Mouse (Mus musculus) kidney, embryonic 16.5 days (tissue): Measurements from ENCODE around the gene Dynlrb1. TPM values are rescaled to one million over a fixed set of nuclear protein-coding genes. Genes with fewer than 3 reads are reported as not detected.
A peak's percentile ranks its signal among the peaks of the same experiment; 100 is the strongest.

Source experiments
- ATAC-seq: fragments of 200-750 bp; cut with Nextera tagmentation; 2 replicates; pipeline ENCODE4 v1.8.0; 2017; ENCODE audit warnings: moderate TSS enrichment; ENCODE audit not compliant: low FRiP score, low TSS enrichment
- H3K27ac ChIP-seq: fragments of 300-500 bp; sonication (generic); 2 replicates; pipeline ENCODE4 v1.5.1; 2014; ENCODE audit warnings: low read length
- H3K27me3 ChIP-seq: fragments of 300-500 bp; sonication (generic); 2 replicates; pipeline ENCODE4 v1.6.1; 2014; ENCODE audit warnings: low read length, control low read depth, mixed read lengths; ENCODE audit not compliant: insufficient read depth
- H3K36me3 ChIP-seq: fragments of 300-500 bp; sonication (generic); 2 replicates; pipeline ENCODE4 v1.6.1; 2014; ENCODE audit warnings: low read length, control low read depth, mixed read lengths; ENCODE audit not compliant: insufficient read depth
- H3K4me1 ChIP-seq: fragments of 300-500 bp; sonication (generic); 2 replicates; pipeline ENCODE4 v1.6.1; 2014; ENCODE audit warnings: low read length, control low read depth, mixed read lengths; ENCODE audit not compliant: insufficient read depth
- H3K4me2 ChIP-seq: fragments of 300-500 bp; sonication (generic); replicated peaks from 2 replicates; pipeline ENCODE4 v1.6.1; 2014; ENCODE audit warnings: low read depth, low read length
- H3K4me3 ChIP-seq: fragments of 300-500 bp; sonication (generic); 2 replicates; pipeline ENCODE4 v1.5.1; 2014; ENCODE audit warnings: mild to moderate bottlenecking, low read length
- H3K9ac ChIP-seq: fragments of 300-500 bp; sonication (generic); replicated peaks from 2 replicates; pipeline ENCODE4 v1.6.1; 2014; ENCODE audit warnings: low read length
- H3K9me3 ChIP-seq: fragments of 300-500 bp; sonication (generic); 2 replicates; pipeline ENCODE4 v1.6.1; 2016; ENCODE audit warnings: low read length, control low read depth
- WGBS: fragments of 180-500 bp; shearing (Covaris S2); extraction: QIAGEN DNeasy Blood & Tissue Kit; methylation state at CpG from one replicate; pipeline ENCODE4 v1.1.7; 2014; 5-methylcytosine and 5-hydroxymethylcytosine counted together
- polyA plus RNA-seq: library from polyadenylated mRNA; unstranded; fragments of >200 nt; fragmentation: Nextera tagmentation; extraction: Ambion mirVana; gene quantifications from 2 replicates; pipeline ENCODE4 v1.2.1, GENCODE M21; 2015

Gene Dynlrb1
- 391 and 404 TPM in 2 replicates for polyA plus RNA-seq

GRCm38 (mm10) chr2:155236362-155236992 lies at the start of gene Dynlrb1:
Gene Dynlrb1, plus strand, starts transcription at chr2:155236533.
- WGBS, result under 1% methylated on average over 50 of the region's 50 CpGs
- Histone ChIP-seq H3K36me3 (no peaks in the 10 kb centered on the region), H3K4me3 (peak within 1 kb of the TSS; percentile 95), H3K4me1 (peaks cover 13% of the 10 kb centered on the region), H3K27me3 (no peaks in the 10 kb centered on the region), H3K9ac (peak within 1 kb of the TSS; percentile 96), H3K9me3 (no peaks in the 10 kb centered on the region), H3K4me2 (peak within 1 kb of the TSS; percentile 93), H3K27ac (peak within 1 kb of the TSS; percentile 94)
- peak; percentile 100 for ATAC-seq

DNA sequence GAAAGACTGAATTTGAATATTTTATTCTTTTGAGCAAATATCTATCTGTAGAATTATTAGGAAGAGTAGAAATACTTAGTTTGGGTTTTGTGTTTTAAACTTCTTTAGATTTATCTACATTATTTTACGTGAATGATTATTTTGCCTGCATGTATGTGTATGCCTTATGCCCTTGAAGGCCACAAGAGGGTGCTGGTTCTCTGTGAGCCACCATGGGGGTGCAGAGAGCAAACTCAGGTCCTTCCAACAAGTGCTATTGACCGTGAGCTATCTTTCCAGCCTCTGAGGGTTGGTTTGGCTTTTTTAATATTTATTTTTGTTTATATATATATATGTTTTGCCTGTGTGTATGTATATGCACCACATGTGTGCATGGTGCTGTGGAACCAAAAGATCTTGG lies 28.9 kb upstream of the Dynlrb1 start:
- Histone ChIP-seq H3K4me1 (no peaks in the 10 kb centered on the region), H3K36me3 (peaks cover 41% of the 10 kb centered on the region), H3K9ac (no peak overlapping the region), H3K4me2 (no peak overlapping the region), H3K9me3 (no peaks in the 10 kb centered on the region), H3K4me3 (no peak overlapping the region), H3K27me3 (no peaks in the 10 kb centered on the region), H3K27ac (no peak overlapping the region)
- WGBS, result 85% methylated on average over 2 of the region's 2 CpGs
- no peak for ATAC-seq

GRCm38 (mm10) chr2:155223145-155223544 lies 13.2 kb upstream of the Dynlrb1 start:
- peaks cover 59% of the 10 kb centered on the region for H3K36me3 ChIP-seq
- no peak overlapping the region for H3K4me3 ChIP-seq
- H3K27ac ChIP-seq, result no peak overlapping the region
- WGBS, result 85% methylated on average over 2 of the region's 2 CpGs
- H3K4me2 ChIP-seq, result no peak overlapping the region
- ATAC-seq, result no peak
- H3K27me3 ChIP-seq, result no peaks in the 10 kb centered on the region
- H3K9ac ChIP-seq, result no peak overlapping the region
- H3K9me3 ChIP-seq, result no peaks in the 10 kb centered on the region
- H3K4me1 ChIP-seq, result no peaks in the 10 kb centered on the region

- Histone ChIP-seq H3K4me1 (no peaks in the 10 kb centered on the region), H3K4me2 (no peak overlapping the region), H3K9me3 (no peaks in the 10 kb centered on the region), H3K4me3 (no peak overlapping the region), H3K36me3 (peaks cover 51% of the 10 kb centered on the region), H3K9ac (no peak overlapping the region), H3K27me3 (no peaks in the 10 kb centered on the region), H3K27ac (no peak overlapping the region)
- whole genome bisulfite sequencing, result 89% methylated on average over 7 of the region's 7 CpGs
- ATAC-seq, result no peak
These were observed 11.6 kb upstream of the Dynlrb1 start for GRCm38 (mm10) chr2:155224721-155225120.

DNA sequence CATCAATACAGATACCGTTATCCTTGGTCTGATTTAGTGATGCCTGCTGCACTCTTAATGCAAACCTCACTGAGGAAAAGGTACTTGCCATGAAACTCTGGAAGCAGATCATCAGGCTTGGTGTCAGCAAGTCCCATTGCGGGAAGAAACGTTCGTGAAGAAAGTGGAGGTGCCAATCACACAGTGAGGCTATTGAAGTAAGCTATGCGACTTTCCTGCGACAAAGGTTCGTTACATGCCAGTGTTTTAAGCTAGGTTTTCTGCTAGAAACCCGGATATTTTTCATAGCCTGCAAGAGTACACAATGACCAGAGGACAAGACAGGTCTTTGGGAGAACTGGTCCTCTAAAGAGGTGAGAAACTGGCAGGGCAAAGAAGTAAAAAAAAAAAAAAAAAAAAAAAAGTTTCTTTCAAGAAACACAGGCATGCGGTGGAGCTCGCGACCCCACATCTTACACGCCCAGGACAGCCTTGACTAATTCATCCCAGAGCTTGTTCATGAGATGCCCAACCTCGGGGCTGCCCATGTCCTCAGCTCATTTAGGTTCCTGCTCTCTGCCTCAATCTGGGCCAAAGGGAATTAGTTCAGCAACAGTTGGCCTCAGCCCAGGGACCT lies 479 bp upstream of the Dynlrb1 start:
- peak; percentile 90 for ATAC-seq
- Histone ChIP-seq H3K4me3 (peak overlapping the region; percentile 95), H3K27me3 (no peaks in the 10 kb centered on the region), H3K9ac (peak overlapping the region; percentile 96), H3K4me2 (peak overlapping the region; percentile 65), H3K9me3 (no peaks in the 10 kb centered on the region), H3K27ac (peak overlapping the region; percentile 94), H3K36me3 (no peaks in the 10 kb centered on the region), H3K4me1 (peaks cover 13% of the 10 kb centered on the region)
- 3% methylated on average over 13 of the region's 13 CpGs for WGBS

DNA sequence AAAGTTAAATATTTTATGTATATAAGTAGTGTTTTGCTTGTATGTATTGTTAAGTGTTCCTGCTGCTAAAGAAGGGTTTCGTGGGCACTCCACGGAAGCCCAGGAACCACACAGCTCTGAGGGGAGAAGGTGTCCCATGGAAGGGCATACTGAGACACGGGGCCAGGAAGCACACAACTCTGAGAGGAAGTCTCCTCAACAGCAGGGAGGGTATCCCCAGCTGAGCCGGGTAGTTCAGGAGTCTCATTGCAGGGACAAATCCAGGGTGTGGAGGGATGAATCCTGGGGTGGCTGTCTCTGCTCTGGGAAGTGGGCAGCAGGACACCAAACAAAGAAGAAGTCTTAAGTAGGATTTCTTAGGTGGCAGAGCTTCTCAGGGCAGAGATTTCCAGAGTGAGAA lies 943 bp downstream of the Dynlrb1 start:
- 0 out of 2 replicates have a peak overlapping the region, but pooled peaks have one; percentile 94 for H3K27ac ChIP-seq
- ATAC-seq, result no peak
- peak overlapping the region; percentile 95 for H3K4me3 ChIP-seq
- H3K9me3 ChIP-seq, result no peaks in the 10 kb centered on the region
- peaks cover 13% of the 10 kb centered on the region for H3K4me1 ChIP-seq
- H3K27me3 ChIP-seq, result no peaks in the 10 kb centered on the region
- H3K4me2 ChIP-seq, result peak overlapping the region; percentile 93
- peaks cover under 1% of the 10 kb centered on the region; the same call in 1 of the 2 replicates for H3K36me3 ChIP-seq
- 15% methylated on average over 4 of the region's 4 CpGs for WGBS
- H3K9ac ChIP-seq, result peak overlapping the region; percentile 96

DNA sequence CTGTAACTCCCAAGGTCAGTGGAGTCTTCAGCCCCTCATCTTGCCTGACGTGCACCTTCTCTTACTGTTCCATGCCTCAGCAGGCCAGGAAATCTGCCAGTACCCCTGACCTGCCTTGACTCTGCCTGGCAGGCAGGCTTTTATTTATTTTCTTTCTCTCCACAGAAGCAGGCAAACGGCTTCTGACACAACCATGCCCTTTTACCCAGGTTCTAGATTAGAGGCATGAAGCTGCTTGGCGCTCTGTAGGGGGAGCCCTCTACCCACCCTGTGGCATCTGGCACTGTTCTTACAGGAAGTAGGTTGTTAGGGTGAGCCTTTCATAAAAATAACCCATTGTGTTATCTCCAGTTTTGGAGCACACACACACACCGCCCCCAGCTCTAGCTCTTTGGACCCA lies 4.6 kb downstream of the Dynlrb1 start:
- 65% methylated on average over 4 of the region's 4 CpGs for WGBS

DNA sequence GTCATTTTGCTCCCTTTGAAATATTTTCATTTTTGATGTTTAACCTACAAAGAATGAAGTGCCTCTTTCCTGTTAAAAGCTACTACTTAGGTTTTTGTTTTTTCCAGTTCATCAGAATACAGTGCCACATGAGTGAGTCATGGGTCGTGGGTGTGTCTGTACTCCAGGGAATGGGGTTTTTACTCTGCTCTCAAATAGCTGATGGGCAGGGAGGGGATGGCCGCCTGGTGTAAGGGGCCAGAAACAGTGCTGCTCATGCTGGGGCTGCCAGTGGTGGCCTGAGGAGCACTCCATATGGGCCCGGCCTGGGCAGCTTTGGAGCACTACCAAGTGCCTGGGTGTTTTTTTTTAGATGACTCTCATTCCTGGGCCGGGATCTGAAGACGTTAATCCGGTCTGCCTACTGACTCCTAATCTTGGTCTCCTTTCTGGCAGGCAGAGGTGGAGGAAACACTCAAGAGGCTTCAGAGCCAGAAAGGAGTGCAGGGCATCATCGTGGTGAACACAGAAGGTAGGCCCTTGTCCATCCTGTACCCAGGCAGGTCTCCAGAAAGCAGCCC lies 6.0 kb downstream of the Dynlrb1 start:
- Histone ChIP-seq H3K4me2 (no peak overlapping the region), H3K9ac (no peak overlapping the region), H3K4me3 (no peak overlapping the region), H3K9me3 (no peaks in the 10 kb centered on the region), H3K36me3 (peaks cover 46% of the 10 kb centered on the region), H3K27ac (no peak overlapping the region), H3K27me3 (no peaks in the 10 kb centered on the region), H3K4me1 (peaks cover 11% of the 10 kb centered on the region)
- 86% methylated on average over 7 of the region's 7 CpGs for WGBS
- ATAC-seq, result no peak

More for the DNA sequence above, 4.6 kb downstream of the Dynlrb1 start:
- no peaks in the 10 kb centered on the region for H3K9me3 ChIP-seq
- peaks cover 13% of the 10 kb centered on the region for H3K4me1 ChIP-seq
- ATAC-seq, result no peak
- no peak overlapping the region for H3K4me2 ChIP-seq
- no peak overlapping the region for H3K4me3 ChIP-seq
- no peaks in the 10 kb centered on the region for H3K27me3 ChIP-seq
- no peak overlapping the region for H3K27ac ChIP-seq
- H3K9ac ChIP-seq, result no peak overlapping the region
- peaks cover 35% of the 10 kb centered on the region for H3K36me3 ChIP-seq

DNA sequence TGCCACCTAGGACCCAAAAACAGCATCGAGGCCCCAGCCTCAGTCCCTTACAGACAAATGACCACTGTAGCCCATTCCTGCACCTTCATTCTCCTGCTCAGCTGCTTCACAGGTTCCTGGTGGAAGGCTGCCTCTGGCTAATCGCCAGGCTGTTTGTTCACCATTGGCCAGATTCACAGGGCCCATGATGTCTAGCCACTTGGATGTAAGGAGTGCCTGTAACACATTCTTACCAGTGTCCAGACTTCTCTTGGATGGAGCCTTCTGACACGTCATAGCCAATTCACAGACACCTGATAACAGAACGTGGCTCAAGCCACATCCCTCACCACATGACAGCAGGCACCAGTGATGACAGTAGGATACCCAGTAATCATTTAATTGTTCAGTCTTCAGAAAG lies 9.9 kb downstream of the Dynlrb1 start:
- Histone ChIP-seq H3K4me1 (no peaks in the 10 kb centered on the region), H3K9me3 (no peaks in the 10 kb centered on the region), H3K27ac (no peak overlapping the region), H3K9ac (no peak overlapping the region), H3K27me3 (no peaks in the 10 kb centered on the region), H3K36me3 (peaks cover 84% of the 10 kb centered on the region), H3K4me3 (no peak overlapping the region), H3K4me2 (no peak overlapping the region)
- WGBS, result 96% methylated on average over 4 of the region's 4 CpGs
- ATAC-seq, result no peak

DNA sequence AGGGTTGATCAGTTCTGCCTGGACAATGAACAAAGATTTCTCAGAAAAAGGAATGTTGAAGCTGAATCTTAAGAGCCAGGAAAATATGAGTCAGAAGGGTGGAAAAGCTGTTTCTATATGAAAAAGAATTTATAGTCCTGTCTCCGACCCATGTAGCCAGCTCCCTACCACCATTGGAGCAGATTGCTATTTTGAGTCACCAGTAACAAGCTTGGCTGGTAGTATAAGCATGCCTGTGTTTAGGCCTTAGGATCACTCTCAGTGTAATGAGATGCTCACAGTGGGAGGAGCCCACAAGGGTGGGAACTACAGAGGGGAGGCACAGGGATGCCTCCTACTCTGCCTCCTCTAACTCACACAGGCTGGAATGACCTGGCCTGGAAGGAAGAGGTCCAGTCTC lies 11.9 kb downstream of the Dynlrb1 start:
- peaks cover 82% of the 10 kb centered on the region for H3K36me3 ChIP-seq
- H3K9ac ChIP-seq, result no peak overlapping the region
- H3K9me3 ChIP-seq, result no peaks in the 10 kb centered on the region
- no peak overlapping the region for H3K4me3 ChIP-seq
- no peak overlapping the region for H3K27ac ChIP-seq
- no peaks in the 10 kb centered on the region for H3K27me3 ChIP-seq
- H3K4me2 ChIP-seq, result no peak overlapping the region
- no peaks in the 10 kb centered on the region for H3K4me1 ChIP-seq
- WGBS, result 87% methylated on average over 1 of the region's 1 CpGs
- ATAC-seq, result no peak
